Mouse (Mus musculus) E14TG2a.4 (cell line): ENCODE data around the gene Ubqlnl.

Source experiments
- CTCF ChIP-seq: conservative IDR thresholded peaks from 2 replicates; pipeline ENCODE4 v1.5.1; 2014; ENCODE audit warnings: low read length
- NANOG ChIP-seq: IDR thresholded peaks from 2 replicates; pipeline ENCODE4 v1.6.1; 2014; ENCODE audit warnings: borderline replicate concordance, low read length, mixed read lengths
- POU5F1 ChIP-seq: IDR thresholded peaks from 2 replicates; pipeline ENCODE4 v1.6.1; 2014; ENCODE audit warnings: low read length, borderline replicate concordance

- TF ChIP-seq CTCF, result no peak
- TF ChIP-seq NANOG, result no peak
- no peak for TF ChIP-seq POU5F1
Measured at GRCm38 (mm10) chr7:104103913-104104756, 46.2 kb downstream of the Ubqlnl start.
